Mouse (Mus musculus) liver, embryonic 14.5 days (tissue): ENCODE data around the gene Klhl29.

Source experiments
- CTCF ChIP-seq: IDR thresholded peaks from 2 replicates; pipeline ENCODE4 v1.5.1; 2016; ENCODE audit warnings: antibody characterized with exemption, low read depth, control low read depth
- EP300 ChIP-seq: IDR thresholded peaks from 2 replicates; pipeline ENCODE4 v1.6.1; 2016; ENCODE audit warnings: antibody characterized with exemption, low read depth

DNA sequence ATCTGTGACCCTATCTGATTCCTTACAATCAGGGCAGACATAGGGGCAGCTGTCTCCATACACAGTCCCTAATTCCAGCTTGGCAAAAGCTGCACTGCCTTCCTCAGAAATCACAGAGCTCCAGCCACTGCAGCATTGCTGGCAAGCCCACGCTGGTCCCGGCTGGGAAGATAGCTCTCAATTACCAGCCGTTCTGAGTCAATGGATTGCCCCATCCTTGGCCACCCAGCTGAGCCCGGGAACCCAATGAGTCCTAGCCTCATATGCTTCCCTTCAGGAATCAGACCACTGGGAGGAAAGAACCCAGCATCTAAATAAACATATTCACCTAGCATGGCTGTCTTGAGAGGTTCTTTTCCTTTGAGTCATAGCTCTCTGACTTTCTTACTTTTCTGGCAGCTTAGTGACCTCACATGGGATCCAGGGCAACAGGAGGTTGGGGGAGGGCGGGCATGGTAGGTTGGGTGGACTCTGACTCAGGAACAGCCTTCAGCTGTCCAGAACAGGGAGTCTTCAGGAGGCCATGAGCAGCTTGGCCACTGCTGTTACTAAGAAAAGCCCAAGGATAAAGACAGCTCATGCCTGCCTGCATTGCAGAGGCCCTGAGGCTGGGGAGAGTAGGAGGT, 198.7 kb downstream of the Klhl29 start:
- TF ChIP-seq CTCF (no peak), EP300 (no peak)
